Mouse (Mus musculus): ENCODE measurements around the gene Foxc1. TPM values are rescaled to one million over a fixed set of nuclear protein-coding genes. Genes with fewer than 3 reads are reported as not detected.

Gene Foxc1
- polyA plus RNA-seq, 1 experiment: 4.1 TPM

GRCm38 (mm10) chr13:31807736-31808115 is 1.3 kb downstream of the Foxc1 start:
- TF ChIP-seq MYOD1 (IDR thresholded peaks at IDR 0.05; ENCODE audit: control insufficient read depth, insufficient read length, low read depth): no peak
- TF ChIP-seq MYOG (IDR thresholded peaks at IDR 0.05; ENCODE audit: control insufficient read depth, extremely low read depth, insufficient read length): no peak
- no peak for TF ChIP-seq FOSL1 (IDR thresholded peaks at IDR 0.05; ENCODE audit: insufficient read depth, low read length, poor library complexity, severe bottlenecking)
- no peak for TF ChIP-seq USF1 (IDR thresholded peaks at IDR 0.05; ENCODE audit: low read depth)
- no peak for TF ChIP-seq CTCF (IDR thresholded peaks at IDR 0.05; ENCODE audit: control insufficient read depth, insufficient read depth, insufficient read length)
- TF ChIP-seq CEBPB (IDR thresholded peaks at IDR 0.05; ENCODE audit: low read depth): no peak
- TF ChIP-seq MAX (IDR thresholded peaks at IDR 0.05): no peak
- H3K79me2 ChIP-seq (ENCODE audit: control insufficient read depth, insufficient read depth): peaks cover 50% of the 10 kb centered on the region
- peak overlapping the region; percentile 60 for H3K4me3 ChIP-seq (ENCODE audit: insufficient read depth, poor library complexity, severe bottlenecking)
- no peaks in the 10 kb centered on the region for H3K27me3 ChIP-seq (ENCODE audit: control insufficient read depth, insufficient read depth, insufficient read length)
- H3ac ChIP-seq (ENCODE audit: control insufficient read depth, insufficient read length, low read depth): peak overlapping the region; percentile 87
- H3K36me3 ChIP-seq (ENCODE audit: control insufficient read depth, insufficient read depth): peaks cover 13% of the 10 kb centered on the region
- peaks cover 32% of the 10 kb centered on the region for H3K79me3 ChIP-seq (ENCODE audit: low read depth)

DNA sequence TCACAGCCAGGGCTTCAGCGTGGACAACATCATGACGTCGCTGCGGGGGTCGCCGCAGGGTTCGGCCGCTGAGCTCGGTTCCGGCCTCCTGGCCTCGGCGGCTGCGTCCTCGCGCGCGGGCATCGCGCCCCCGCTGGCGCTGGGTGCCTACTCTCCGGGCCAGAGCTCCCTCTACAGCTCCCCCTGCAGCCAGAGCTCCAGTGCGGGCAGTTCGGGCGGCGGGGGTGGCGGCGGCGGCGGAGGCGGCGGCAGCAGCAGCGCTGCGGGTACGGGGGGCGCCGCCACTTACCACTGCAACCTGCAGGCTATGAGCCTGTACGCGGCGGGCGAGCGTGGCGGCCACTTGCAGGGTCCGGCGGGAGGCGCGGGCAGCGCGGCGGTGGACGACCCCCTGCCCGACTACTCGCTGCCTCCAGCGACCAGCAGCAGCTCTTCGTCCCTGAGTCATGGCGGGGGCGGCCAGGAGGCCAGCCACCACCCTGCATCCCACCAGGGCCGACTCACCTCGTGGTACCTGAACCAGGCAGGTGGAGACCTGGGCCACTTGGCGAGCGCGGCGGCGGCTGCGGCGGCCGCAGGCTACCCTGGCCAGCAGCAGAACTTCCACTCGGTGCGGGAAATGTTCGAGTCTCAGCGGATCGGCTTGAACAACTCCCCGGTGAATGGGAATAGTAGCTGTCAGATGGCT is 1.8 kb downstream of the Foxc1 start:
- no peak for TF ChIP-seq CEBPB (IDR thresholded peaks at IDR 0.05; ENCODE audit: low read depth)
- TF ChIP-seq CTCF (IDR thresholded peaks at IDR 0.05; ENCODE audit: control insufficient read depth, insufficient read depth, insufficient read length): peak; percentile 68
- no peak for TF ChIP-seq FOSL1 (IDR thresholded peaks at IDR 0.05; ENCODE audit: insufficient read depth, low read length, poor library complexity, severe bottlenecking)
- peak overlapping the region; percentile 87 for H3ac ChIP-seq (ENCODE audit: control insufficient read depth, insufficient read length, low read depth)
- no peaks in the 10 kb centered on the region for H3K27me3 ChIP-seq (ENCODE audit: control insufficient read depth, insufficient read depth, insufficient read length)
- H3K79me2 ChIP-seq (ENCODE audit: control insufficient read depth, insufficient read depth): peaks cover 51% of the 10 kb centered on the region
- H3K4me3 ChIP-seq (ENCODE audit: insufficient read depth, poor library complexity, severe bottlenecking): peak overlapping the region; percentile 60
- H3K79me3 ChIP-seq (ENCODE audit: low read depth): peaks cover 32% of the 10 kb centered on the region
- H3K36me3 ChIP-seq (ENCODE audit: control insufficient read depth, insufficient read depth): peaks cover 13% of the 10 kb centered on the region

DNA sequence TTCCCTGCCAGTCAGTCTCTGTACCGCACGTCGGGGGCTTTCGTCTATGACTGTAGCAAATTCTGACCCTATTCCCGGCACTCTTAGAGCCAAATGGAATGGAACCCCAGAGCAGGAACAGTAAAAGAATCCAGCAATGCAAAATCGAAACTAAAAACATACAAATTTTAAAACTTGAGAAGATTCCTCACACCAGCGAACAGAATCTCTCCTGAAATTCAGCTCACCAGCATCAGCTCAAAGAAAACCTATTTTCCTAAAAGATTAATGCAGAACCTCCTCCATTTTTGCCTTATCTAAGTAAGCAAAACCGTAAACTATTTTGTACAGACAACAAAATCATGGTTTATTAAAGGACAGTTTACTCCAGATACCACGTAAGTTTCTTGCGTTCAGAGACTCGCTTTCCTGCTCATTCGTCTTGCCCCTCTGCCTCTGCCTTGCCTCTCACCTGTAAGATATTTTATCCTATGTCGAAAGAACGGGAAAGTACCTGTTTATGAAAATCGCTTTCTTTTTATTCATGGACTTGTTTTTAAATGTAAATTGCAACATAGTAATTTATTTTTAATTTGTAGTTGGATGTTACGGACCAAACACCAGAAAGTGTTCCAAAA is 2.5 kb downstream of the Foxc1 start:
- peak overlapping the region; percentile 60 for H3K4me3 ChIP-seq (ENCODE audit: insufficient read depth, poor library complexity, severe bottlenecking)
- peaks cover 32% of the 10 kb centered on the region for H3K79me3 ChIP-seq (ENCODE audit: low read depth)
- H3K79me2 ChIP-seq (ENCODE audit: control insufficient read depth, insufficient read depth): peaks cover 57% of the 10 kb centered on the region
- H3K27me3 ChIP-seq (ENCODE audit: control insufficient read depth, insufficient read depth, insufficient read length): no peaks in the 10 kb centered on the region
- H3ac ChIP-seq (ENCODE audit: control insufficient read depth, insufficient read length, low read depth): peak overlapping the region; percentile 82
- H3K36me3 ChIP-seq (ENCODE audit: control insufficient read depth, insufficient read depth): peaks cover 17% of the 10 kb centered on the region
- TF ChIP-seq MAX (IDR thresholded peaks at IDR 0.05) (no peak), CEBPB (IDR thresholded peaks at IDR 0.05; ENCODE audit: low read depth) (no peak), FOSL1 (IDR thresholded peaks at IDR 0.05; ENCODE audit: insufficient read depth, low read length, poor library complexity, severe bottlenecking) (no peak), MYOG (IDR thresholded peaks at IDR 0.05; ENCODE audit: control insufficient read depth, extremely low read depth, insufficient read length) (no peak), CTCF (IDR thresholded peaks at IDR 0.05; ENCODE audit: control insufficient read depth, insufficient read depth, insufficient read length) (no peak), USF1 (IDR thresholded peaks at IDR 0.05; ENCODE audit: low read depth) (no peak), MYOD1 (IDR thresholded peaks at IDR 0.05; ENCODE audit: control insufficient read depth, insufficient read length, low read depth) (no peak)

DNA sequence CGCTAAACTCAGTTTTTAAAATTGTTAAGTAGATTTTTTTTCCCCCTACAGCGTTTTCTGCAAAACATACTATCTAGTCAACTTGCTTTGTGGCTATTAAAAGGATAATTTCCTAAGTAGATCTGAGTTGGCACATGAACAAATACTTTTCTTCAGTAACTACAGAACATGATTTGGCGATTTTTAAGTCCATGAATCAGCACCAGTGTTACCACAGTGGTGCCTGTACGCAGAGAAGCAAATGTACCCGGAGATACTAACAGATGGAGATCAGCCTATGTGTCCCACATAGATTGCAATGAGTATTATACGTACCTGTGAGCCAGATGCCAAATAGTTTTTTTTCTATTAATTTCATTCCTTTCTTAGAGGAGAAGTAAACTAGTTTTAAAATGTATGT is 3.3 kb downstream of the Foxc1 start:
- Histone ChIP-seq H3K36me3 (ENCODE audit: control insufficient read depth, insufficient read depth) (peaks cover 20% of the 10 kb centered on the region), H3K27me3 (ENCODE audit: control insufficient read depth, insufficient read depth, insufficient read length) (no peaks in the 10 kb centered on the region), H3K79me3 (ENCODE audit: low read depth) (peaks cover 32% of the 10 kb centered on the region), H3ac (ENCODE audit: control insufficient read depth, insufficient read length, low read depth) (no peak overlapping the region), H3K4me3 (ENCODE audit: insufficient read depth, poor library complexity, severe bottlenecking) (no peak overlapping the region), H3K79me2 (ENCODE audit: control insufficient read depth, insufficient read depth) (peaks cover 60% of the 10 kb centered on the region)
- TF ChIP-seq USF1 (IDR thresholded peaks at IDR 0.05; ENCODE audit: low read depth): no peak
- no peak for TF ChIP-seq CEBPB (IDR thresholded peaks at IDR 0.05; ENCODE audit: low read depth)
- TF ChIP-seq CTCF (IDR thresholded peaks at IDR 0.05; ENCODE audit: control insufficient read depth, insufficient read depth, insufficient read length): no peak
- no peak for TF ChIP-seq MAX (IDR thresholded peaks at IDR 0.05)
- no peak for TF ChIP-seq FOSL1 (IDR thresholded peaks at IDR 0.05; ENCODE audit: insufficient read depth, low read length, poor library complexity, severe bottlenecking)
- no peak for TF ChIP-seq MYOG (IDR thresholded peaks at IDR 0.05; ENCODE audit: control insufficient read depth, extremely low read depth, insufficient read length)
- TF ChIP-seq MYOD1 (IDR thresholded peaks at IDR 0.05; ENCODE audit: control insufficient read depth, insufficient read length, low read depth): no peak

GRCm38 (mm10) chr13:31810375-31810692 is 3.9 kb downstream of the Foxc1 start:
- no peak overlapping the region for H3K4me3 ChIP-seq (ENCODE audit: insufficient read depth, poor library complexity, severe bottlenecking)
- H3K79me3 ChIP-seq (ENCODE audit: low read depth): peaks cover 32% of the 10 kb centered on the region
- H3ac ChIP-seq (ENCODE audit: control insufficient read depth, insufficient read length, low read depth): no peak overlapping the region
- H3K27me3 ChIP-seq (ENCODE audit: control insufficient read depth, insufficient read depth, insufficient read length): no peaks in the 10 kb centered on the region
- TF ChIP-seq MYOD1 (IDR thresholded peaks at IDR 0.05; ENCODE audit: control insufficient read depth, insufficient read length, low read depth): no peak
- TF ChIP-seq CTCF (IDR thresholded peaks at IDR 0.05; ENCODE audit: control insufficient read depth, insufficient read depth, insufficient read length): no peak
- no peak for TF ChIP-seq USF1 (IDR thresholded peaks at IDR 0.05; ENCODE audit: low read depth)
- TF ChIP-seq CEBPB (IDR thresholded peaks at IDR 0.05; ENCODE audit: low read depth): no peak
- no peak for TF ChIP-seq FOSL1 (IDR thresholded peaks at IDR 0.05; ENCODE audit: insufficient read depth, low read length, poor library complexity, severe bottlenecking)
- no peak for TF ChIP-seq MAX (IDR thresholded peaks at IDR 0.05)
- TF ChIP-seq MYOG (IDR thresholded peaks at IDR 0.05; ENCODE audit: control insufficient read depth, extremely low read depth, insufficient read length): no peak
- H3K79me2 ChIP-seq (ENCODE audit: control insufficient read depth, insufficient read depth): peaks cover 60% of the 10 kb centered on the region
- H3K36me3 ChIP-seq (ENCODE audit: control insufficient read depth, insufficient read depth): peaks cover 20% of the 10 kb centered on the region
